Mouse (Mus musculus): ENCODE data around the gene Ccdc85b.

- TF ChIP-seq CTCF (IDR thresholded peaks at IDR 0.05; ENCODE audit: control insufficient read depth, insufficient read depth, insufficient read length) (no peak), CEBPB (IDR thresholded peaks at IDR 0.05; ENCODE audit: low read depth) (no peak), USF1 (IDR thresholded peaks at IDR 0.05; ENCODE audit: low read depth) (no peak), MYOG (IDR thresholded peaks at IDR 0.05; ENCODE audit: control insufficient read depth, extremely low read depth, insufficient read length) (no peak), MYOD1 (IDR thresholded peaks at IDR 0.05; ENCODE audit: control insufficient read depth, insufficient read length, low read depth) (peak; percentile 63), MAX (IDR thresholded peaks at IDR 0.05) (peak; percentile 61)
These were observed 12.7 kb downstream of the Ccdc85b start for GRCm38 (mm10) chr19:5444954-5445353.

All from C2C12 (cell line).